Mouse (Mus musculus): ENCODE results near the gene Hibch. TPM values are rescaled to one million over a fixed set of nuclear protein-coding genes. Genes with fewer than 3 reads are reported as not detected.

Gene Hibch
- 21.9 and 23.9 TPM in 2 replicates for polyA plus RNA-seq (2016; fragmentation: Nextera tagmentation; extraction: Ambion mirVana)

- WGBS: 4% methylated on average over 45 of the region's 45 CpGs
- H3K4me3 ChIP-seq: peak within 1 kb of the TSS; percentile 65
- H3K27me3 ChIP-seq (ENCODE audit: poor library complexity, severe bottlenecking): no peaks in the 10 kb centered on the region
- no peaks in the 10 kb centered on the region for H3K36me3 ChIP-seq (replicated peaks)
- peak; percentile 98 for DNase-seq (ENCODE audit: extremely low spot score, low spot score)
- H3K9me3 ChIP-seq: no peaks in the 10 kb centered on the region
- peak within 1 kb of the TSS; percentile 88 for H3K27ac ChIP-seq
- peaks cover 13% of the 10 kb centered on the region for H3K4me1 ChIP-seq
Observed at GRCm38 (mm10) chr1:52844782-52845665, at the start of gene Hibch. Gene Hibch (plus strand): TSS chr1:52844929.

- 94% methylated on average over 2 of the region's 2 CpGs for WGBS
- no peak overlapping the region for H3K4me3 ChIP-seq
- DNase-seq (ENCODE audit: extremely low spot score, low spot score): no peak
Observed at GRCm38 (mm10) chr1:52795927-52796326, 48.8 kb upstream of the Hibch start.

GRCm38 (mm10) chr1:52799056-52799726, 45.5 kb upstream of the Hibch start:
- H3K4me3 ChIP-seq: no peak overlapping the region
- WGBS: 90% methylated on average over 10 of the region's 10 CpGs
- 0 out of 2 replicates have a peak, but pooled peaks cover 6% of the 10 kb centered on the region for H3K4me1 ChIP-seq
- H3K27ac ChIP-seq: no peak overlapping the region
- 0 out of 2 replicates have a peak, but pooled peaks cover 3% of the 10 kb centered on the region for H3K36me3 ChIP-seq (replicated peaks)
- DNase-seq (ENCODE audit: extremely low spot score, low spot score): no peak
- H3K27me3 ChIP-seq (ENCODE audit: poor library complexity, severe bottlenecking): no peaks in the 10 kb centered on the region
- H3K9me3 ChIP-seq: no peaks in the 10 kb centered on the region

More at GRCm38 (mm10) chr1:52795927-52796326, 48.8 kb upstream of the Hibch start:
- Histone ChIP-seq H3K27me3 (ENCODE audit: poor library complexity, severe bottlenecking) (no peaks in the 10 kb centered on the region), H3K27ac (no peak overlapping the region), H3K36me3 (replicated peaks) (0 out of 2 replicates have a peak, but pooled peaks cover 3% of the 10 kb centered on the region), H3K4me1 (0 out of 2 replicates have a peak, but pooled peaks cover 6% of the 10 kb centered on the region), H3K9me3 (no peaks in the 10 kb centered on the region)

- H3K4me1 ChIP-seq: 0 out of 2 replicates have a peak, but pooled peaks cover 6% of the 10 kb centered on the region
- no peak for DNase-seq (ENCODE audit: extremely low spot score, low spot score)
- H3K27ac ChIP-seq: no peak overlapping the region
- no peaks in the 10 kb centered on the region for H3K9me3 ChIP-seq
- no peaks in the 10 kb centered on the region for H3K36me3 ChIP-seq (replicated peaks)
- H3K4me3 ChIP-seq: no peak overlapping the region
- no peaks in the 10 kb centered on the region for H3K27me3 ChIP-seq (ENCODE audit: poor library complexity, severe bottlenecking)
- WGBS: 93% methylated on average over 5 of the region's 5 CpGs
Observed at GRCm38 (mm10) chr1:52799772-52800171, 45.0 kb upstream of the Hibch start.

GRCm38 (mm10) chr1:52800340-52800740, 44.4 kb upstream of the Hibch start:
- H3K27ac ChIP-seq: no peak overlapping the region
- no peaks in the 10 kb centered on the region for H3K9me3 ChIP-seq
- H3K4me3 ChIP-seq: no peak overlapping the region
- H3K4me1 ChIP-seq: 0 out of 2 replicates have a peak, but pooled peaks cover 6% of the 10 kb centered on the region
- WGBS: 76% methylated on average over 3 of the region's 3 CpGs
- no peaks in the 10 kb centered on the region for H3K27me3 ChIP-seq (ENCODE audit: poor library complexity, severe bottlenecking)
- H3K36me3 ChIP-seq (replicated peaks): no peaks in the 10 kb centered on the region
- DNase-seq (ENCODE audit: extremely low spot score, low spot score): no peak

- Histone ChIP-seq H3K4me1 (0 out of 2 replicates have a peak, but pooled peaks cover 6% of the 10 kb centered on the region), H3K4me3 (no peak overlapping the region), H3K27me3 (ENCODE audit: poor library complexity, severe bottlenecking) (no peaks in the 10 kb centered on the region), H3K36me3 (replicated peaks) (no peaks in the 10 kb centered on the region), H3K9me3 (no peaks in the 10 kb centered on the region), H3K27ac (no peak overlapping the region)
- WGBS: 92% methylated on average over 5 of the region's 5 CpGs
- no peak for DNase-seq (ENCODE audit: extremely low spot score, low spot score)
Observed at GRCm38 (mm10) chr1:52801651-52802050, 43.1 kb upstream of the Hibch start.

- WGBS: 91% methylated on average over 5 of the region's 5 CpGs
- H3K4me1 ChIP-seq: 0 out of 2 replicates have a peak, but pooled peaks cover 6% of the 10 kb centered on the region
- no peaks in the 10 kb centered on the region for H3K27me3 ChIP-seq (ENCODE audit: poor library complexity, severe bottlenecking)
- no peaks in the 10 kb centered on the region for H3K36me3 ChIP-seq (replicated peaks)
- no peaks in the 10 kb centered on the region for H3K9me3 ChIP-seq
- no peak overlapping the region for H3K27ac ChIP-seq
- no peak for DNase-seq (ENCODE audit: extremely low spot score, low spot score)
- no peak overlapping the region for H3K4me3 ChIP-seq
Observed at GRCm38 (mm10) chr1:52802406-52802975, 42.2 kb upstream of the Hibch start.

- H3K27ac ChIP-seq: no peak overlapping the region
- WGBS: 69% methylated on average over 1 of the region's 1 CpGs
- no peak overlapping the region for H3K4me3 ChIP-seq
- no peaks in the 10 kb centered on the region for H3K36me3 ChIP-seq (replicated peaks)
- DNase-seq (ENCODE audit: extremely low spot score, low spot score): no peak
- no peaks in the 10 kb centered on the region for H3K27me3 ChIP-seq (ENCODE audit: poor library complexity, severe bottlenecking)
- 0 out of 2 replicates have a peak, but pooled peaks cover 6% of the 10 kb centered on the region for H3K4me1 ChIP-seq
- H3K9me3 ChIP-seq: no peaks in the 10 kb centered on the region
Observed at GRCm38 (mm10) chr1:52805041-52805440, 39.7 kb upstream of the Hibch start.

DNA sequence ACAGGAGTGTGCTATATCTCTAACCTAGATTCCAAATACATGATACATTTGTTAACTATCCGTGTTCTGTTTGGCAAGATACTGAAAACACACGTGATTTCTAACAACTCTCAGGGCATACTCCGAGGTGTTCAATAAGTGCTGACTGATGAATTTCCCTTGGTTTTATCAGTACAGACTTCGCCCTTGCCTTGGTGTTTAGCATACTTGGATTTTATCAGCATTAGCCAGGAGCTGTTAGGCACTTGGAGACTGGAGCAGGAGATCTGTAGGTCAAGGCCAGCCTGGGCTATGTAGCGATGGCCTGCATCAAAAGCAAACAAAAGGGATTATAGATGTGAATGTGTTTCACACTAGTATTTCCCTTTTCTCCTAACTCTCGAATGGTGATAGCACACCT, 36.3 kb upstream of the Hibch start:
- Histone ChIP-seq H3K36me3 (replicated peaks) (no peaks in the 10 kb centered on the region), H3K9me3 (no peaks in the 10 kb centered on the region), H3K27me3 (ENCODE audit: poor library complexity, severe bottlenecking) (no peaks in the 10 kb centered on the region), H3K4me3 (no peak overlapping the region), H3K4me1 (no peaks in the 10 kb centered on the region), H3K27ac (no peak overlapping the region)
- no peak for DNase-seq (ENCODE audit: extremely low spot score, low spot score)
- WGBS: 93% methylated on average over 6 of the region's 6 CpGs

GRCm38 (mm10) chr1:52816232-52816891, 28.4 kb upstream of the Hibch start:
- DNase-seq (ENCODE audit: extremely low spot score, low spot score): no peak
- Histone ChIP-seq H3K36me3 (replicated peaks) (no peaks in the 10 kb centered on the region), H3K4me3 (peak overlapping the region; percentile 65), H3K27ac (no peak overlapping the region), H3K9me3 (no peaks in the 10 kb centered on the region), H3K27me3 (ENCODE audit: poor library complexity, severe bottlenecking) (no peaks in the 10 kb centered on the region), H3K4me1 (peaks cover 20% of the 10 kb centered on the region)
- 63% methylated on average over 13 of the region's 13 CpGs for WGBS

- H3K4me1 ChIP-seq: peaks cover 20% of the 10 kb centered on the region
- peak within 1 kb of the TSS; percentile 65 for H3K4me3 ChIP-seq
- WGBS: under 1% methylated on average over 59 of the region's 59 CpGs
- peak within 1 kb of the TSS; percentile 88 for H3K27ac ChIP-seq
- H3K27me3 ChIP-seq (ENCODE audit: poor library complexity, severe bottlenecking): no peaks in the 10 kb centered on the region
- no peaks in the 10 kb centered on the region for H3K36me3 ChIP-seq (replicated peaks)
- DNase-seq (ENCODE audit: extremely low spot score, low spot score): peak; percentile 57
- no peaks in the 10 kb centered on the region for H3K9me3 ChIP-seq
Observed at GRCm38 (mm10) chr1:52816910-52817812, 27.6 kb upstream of the Hibch start, which contains the start of gene Inpp1. Gene Inpp1 (minus strand): TSS chr1:52817688.

All from forebrain, embryonic 10.5 days (tissue).